Mouse (Mus musculus): ENCODE results near the gene Sync.

Sync gene

DNA sequence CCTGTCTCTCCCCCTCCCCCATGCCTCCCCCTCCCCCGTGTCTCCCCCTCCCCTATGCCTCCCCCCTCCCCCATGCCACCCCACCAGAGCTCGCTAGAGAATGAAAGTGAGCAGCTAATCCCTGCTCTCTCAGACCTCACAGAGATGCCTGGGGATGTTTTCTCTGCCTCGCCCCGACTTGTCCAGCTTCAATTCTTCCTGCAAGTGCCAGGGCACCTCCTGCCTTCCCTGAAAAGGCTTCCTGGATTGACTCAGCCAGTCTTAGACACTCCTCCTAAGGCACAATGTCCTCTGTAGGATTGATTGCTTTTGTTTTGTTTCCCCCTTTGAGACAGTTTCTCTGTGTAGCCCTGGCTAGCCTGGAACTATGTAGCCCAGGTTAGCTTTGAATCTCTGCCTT, 26.2 kb upstream of the Sync start, which contains the start of gene C77080:
TSS of gene C77080 (minus strand) at position 209 of the 400 bp plus-strand sequence.
- DNase-seq (ENCODE audit: low spot score): no peak

DNA sequence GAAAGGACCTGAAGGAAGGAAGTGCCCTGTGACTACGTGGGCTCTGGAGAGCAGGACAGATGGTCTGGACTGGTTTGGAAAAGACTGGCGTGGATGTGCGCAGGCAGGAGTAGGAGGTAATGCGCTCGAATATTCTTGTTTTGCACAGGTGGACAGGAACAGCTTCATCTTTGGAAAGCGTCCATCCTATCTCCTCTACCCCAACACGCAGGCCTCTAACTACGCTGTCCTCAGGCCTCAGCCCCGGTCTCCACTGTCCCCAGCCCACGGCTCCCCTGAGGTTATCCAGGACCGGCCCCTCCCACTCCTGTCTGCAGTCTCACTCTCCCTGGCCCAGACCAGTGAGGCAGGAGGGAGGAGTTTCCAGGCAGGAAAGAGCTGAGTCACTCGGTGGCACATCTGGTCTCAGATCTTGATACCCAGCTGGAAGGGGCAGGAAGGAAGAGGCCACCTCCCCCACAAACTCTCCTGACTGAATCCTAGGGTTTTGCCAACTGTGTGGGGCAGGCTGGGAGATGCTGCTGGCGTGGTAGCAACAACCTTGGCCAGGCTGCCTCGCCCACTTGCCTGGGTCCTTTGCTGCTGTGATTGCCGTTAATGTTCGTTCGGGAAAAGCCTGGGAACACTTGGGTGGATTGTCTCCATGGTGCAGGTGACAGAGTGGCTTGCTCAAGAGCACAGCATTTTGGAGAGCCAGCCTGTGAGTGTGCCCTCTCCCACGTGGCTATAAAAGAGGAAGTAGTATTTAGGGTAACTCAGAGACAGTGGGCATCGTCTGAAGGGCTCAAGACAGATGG, 24.0 kb upstream of the Sync start:
- DNase-seq (ENCODE audit: low spot score): peak; percentile 37

- no peak for DNase-seq (ENCODE audit: low spot score)
Measured at GRCm38 (mm10) chr4:129266191-129266590, 21.2 kb upstream of the Sync start.

GRCm38 (mm10) chr4:129266821-129267220, 20.6 kb upstream of the Sync start:
- no peak for DNase-seq (ENCODE audit: low spot score)

- no peak for DNase-seq (ENCODE audit: low spot score)
Measured at GRCm38 (mm10) chr4:129268698-129269097, 18.7 kb upstream of the Sync start.

- no peak for DNase-seq (ENCODE audit: low spot score)
Measured at GRCm38 (mm10) chr4:129271991-129272755, 15.2 kb upstream of the Sync start.

DNA sequence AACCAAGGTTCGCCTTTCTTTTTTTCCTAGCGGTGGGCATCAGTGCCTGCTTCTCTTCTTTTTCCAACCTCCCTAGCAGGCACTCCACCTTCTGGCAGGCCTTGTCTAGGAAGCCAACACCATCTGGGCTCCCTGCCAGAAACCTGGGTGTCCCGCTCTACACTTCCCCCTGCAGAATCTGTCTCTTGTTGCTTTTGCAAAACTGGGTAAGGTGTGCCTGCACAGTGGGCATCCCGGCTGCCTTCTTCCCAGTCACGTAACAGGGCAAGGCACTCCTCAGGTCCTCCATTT, 14.7 kb upstream of the Sync start:
- no peak for DNase-seq (ENCODE audit: low spot score)

DNA sequence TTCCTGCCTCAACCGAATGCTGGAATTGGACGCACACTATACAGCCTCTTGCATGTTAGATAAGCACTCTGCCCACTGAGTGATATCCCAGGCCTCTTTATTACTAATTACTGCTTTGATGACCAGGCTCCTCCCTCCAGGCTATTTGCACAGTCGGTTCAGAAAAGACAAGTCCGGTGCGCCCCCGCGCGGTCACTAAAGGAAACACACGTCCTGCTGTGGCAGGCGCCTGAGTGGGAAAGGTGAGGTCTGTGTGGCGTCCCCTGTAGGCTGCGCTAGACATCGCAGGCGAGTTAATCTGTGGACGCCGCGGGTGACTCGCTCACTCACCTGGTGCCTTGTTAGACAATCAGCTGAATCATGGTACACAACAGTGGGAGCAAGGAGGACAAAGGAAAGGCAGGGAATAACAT, 11.0 kb upstream of the Sync start:
- DNase-seq (ENCODE audit: low spot score): peak; percentile 89

DNA sequence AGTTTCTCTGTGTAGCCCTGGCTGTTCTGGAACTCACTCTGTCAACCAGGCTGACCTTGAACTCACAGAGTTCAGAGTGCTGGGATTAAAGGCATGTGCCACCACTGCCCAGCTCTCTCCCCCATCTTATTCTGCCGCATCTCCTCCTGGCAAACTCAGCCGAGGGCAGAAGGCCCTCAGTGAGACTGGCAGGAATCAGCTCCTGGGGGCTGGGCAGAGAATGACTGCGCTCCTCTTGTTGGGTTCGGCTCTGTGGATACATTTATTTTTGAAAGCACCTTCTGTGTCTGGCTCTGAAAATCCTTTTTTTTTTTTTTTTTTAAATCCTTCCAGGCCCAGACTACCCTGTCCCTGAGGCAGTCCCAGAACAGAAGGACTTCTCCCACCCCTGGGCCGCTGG, 4.6 kb upstream of the Sync start:
- no peak for DNase-seq (ENCODE audit: low spot score)

DNA sequence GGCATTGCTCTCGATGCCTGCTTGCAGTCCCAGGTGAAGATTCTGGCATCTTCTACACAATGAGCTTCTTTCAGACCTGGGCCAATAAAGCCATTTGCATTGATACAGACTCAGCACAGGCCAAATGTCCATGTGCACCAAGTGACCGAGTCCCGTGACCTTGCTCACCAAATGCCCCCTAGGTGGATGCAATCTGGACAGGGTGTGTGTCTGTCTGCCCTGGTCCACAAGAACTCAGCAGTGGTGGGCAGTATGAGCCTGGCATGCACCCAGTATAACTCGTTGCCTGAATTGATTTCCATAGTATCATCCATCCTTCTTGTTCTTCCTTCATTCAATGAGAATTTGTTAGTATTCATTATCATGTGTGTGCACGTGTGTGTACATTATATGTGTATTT, 4.2 kb upstream of the Sync start:
- DNase-seq (ENCODE audit: low spot score): no peak

DNA sequence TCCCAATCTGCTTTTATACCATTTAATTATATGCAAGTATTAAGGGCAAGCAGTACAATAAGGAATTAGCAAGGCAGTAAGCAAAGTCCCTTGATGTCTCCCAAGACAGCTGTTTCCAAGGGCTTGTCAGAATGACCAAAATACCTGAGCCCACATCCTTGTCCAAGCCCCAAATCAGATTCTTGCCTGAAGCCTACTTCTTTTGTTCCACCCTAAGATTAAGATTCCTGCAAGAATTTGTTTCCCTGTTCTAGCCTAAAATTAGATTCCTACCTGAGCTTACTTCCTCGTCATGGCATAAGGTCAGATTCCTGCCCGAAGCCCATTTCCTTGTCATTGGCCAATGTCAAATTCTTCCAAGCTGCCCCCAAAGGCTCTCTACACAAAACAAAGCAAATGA, 2.7 kb upstream of the Sync start:
- DNase-seq (ENCODE audit: low spot score): no peak

DNA sequence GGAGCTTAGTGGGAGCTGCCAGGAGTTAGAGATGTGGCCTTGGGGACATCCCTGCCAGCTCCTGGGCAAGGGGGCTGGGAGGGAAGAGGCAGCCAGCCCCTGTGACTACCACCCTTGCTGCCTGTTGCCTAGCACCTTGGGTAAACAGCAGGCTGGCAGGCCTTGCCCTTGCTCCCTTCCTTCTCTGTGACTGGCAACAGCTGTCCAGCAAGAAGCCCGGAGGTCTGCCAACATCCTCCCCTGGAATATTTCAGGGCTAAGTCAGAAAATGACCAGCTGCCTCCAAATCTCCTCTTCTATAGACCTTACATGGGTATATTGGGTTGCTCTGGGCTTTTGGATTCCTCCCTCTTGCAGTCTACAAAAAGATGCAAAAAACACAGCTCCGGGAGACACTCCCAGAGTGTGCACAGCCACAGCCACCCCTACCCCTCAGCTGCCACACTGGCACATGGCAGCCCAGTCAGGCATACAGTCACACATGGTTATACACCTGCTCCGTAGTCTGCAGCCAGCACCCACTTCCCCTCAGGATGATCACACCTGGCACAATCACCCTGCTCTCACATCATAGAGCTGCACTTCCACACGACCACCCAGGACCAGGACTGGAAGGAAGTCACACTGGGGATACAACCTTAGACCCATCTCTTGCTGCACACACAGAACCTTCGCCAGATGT, 1.3 kb upstream of the Sync start:
- no peak for DNase-seq (ENCODE audit: low spot score)

DNA sequence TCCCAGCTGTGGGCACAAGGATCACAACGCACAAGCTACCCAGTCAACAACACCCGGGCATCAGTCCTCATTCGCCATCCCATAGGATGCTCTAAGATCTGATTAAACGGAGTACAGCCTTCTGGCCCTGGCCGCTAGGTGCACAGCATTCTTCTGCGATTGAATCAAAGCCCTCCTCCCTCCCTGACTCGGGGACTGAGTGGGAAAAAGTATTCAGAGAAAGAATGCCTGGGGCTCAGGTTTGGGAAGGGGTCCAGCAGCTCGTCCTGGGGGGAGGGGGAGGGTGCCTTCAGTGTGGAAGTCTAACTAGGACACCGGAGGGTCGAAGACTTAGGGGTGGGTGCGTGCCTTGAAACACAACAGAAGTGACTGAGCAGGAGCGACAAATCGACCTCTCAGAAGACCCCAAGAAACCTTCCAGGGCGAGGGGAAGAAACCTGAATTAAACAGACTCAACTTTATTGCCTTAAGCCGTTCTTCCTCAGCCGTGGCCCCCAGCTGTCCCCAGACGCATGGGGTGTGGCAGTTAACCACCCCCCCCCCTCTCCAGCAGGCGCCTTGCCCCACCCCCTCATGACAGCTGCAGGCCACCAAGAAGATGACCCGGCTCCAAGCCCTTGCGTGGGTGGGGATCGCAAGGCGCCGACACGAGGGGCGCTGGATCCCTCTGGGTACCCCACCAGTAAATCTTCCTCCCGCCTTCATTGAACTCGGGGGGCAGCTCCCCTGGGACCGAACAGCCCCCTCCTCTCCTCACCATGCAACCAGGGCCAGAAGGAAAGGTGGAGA, 540 bp upstream of the Sync start:
- DNase-seq (ENCODE audit: low spot score): no peak

- no peak for DNase-seq (ENCODE audit: low spot score)
Measured at GRCm38 (mm10) chr4:129288067-129288466, 650 bp downstream of the Sync start.

GRCm38 (mm10) chr4:129289671-129290070, 2.3 kb downstream of the Sync start:
- no peak for DNase-seq (ENCODE audit: low spot score)

DNA sequence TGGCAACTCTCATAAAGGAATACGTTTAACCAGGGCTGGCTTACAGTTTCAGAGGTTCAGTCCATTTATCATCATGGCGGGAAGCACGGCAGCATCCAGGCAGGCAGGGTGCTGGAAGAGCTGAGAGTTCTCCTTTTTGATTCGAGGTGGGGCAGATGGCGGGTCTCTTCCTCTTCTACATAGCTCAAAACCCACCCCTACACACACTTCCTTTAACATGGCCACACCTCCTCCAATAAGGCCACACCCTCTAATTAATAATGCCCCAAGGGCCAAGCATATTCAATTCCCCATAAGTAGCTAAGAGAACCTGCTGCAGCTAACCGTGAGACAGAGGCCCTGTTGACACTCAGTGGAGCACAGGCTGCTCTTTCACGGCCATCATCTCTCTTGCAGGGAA, 5.4 kb downstream of the Sync start:
- no peak for DNase-seq (ENCODE audit: low spot score)

- DNase-seq (ENCODE audit: low spot score): no peak
Measured at GRCm38 (mm10) chr4:129293702-129294101, 6.3 kb downstream of the Sync start.

DNA sequence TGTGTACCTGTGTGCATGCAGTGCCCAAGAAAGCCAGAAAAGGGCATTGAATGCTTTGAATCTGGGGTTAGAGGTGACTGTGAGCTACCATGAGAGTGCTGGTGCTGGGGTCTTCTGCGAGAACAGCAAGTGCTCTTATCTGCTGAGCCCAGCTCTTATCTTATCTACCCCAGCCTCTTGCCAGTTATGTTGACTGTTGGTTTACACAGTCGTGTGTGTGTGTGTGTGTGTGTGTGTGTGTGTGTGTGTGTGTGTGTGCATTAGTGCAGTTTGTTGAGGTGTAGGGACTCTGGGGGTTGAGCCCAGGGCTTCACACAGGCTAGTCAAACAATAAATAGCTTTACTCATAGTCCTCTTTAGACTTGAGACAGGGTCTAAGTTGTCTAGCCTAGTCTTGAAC, 7.8 kb downstream of the Sync start:
- DNase-seq (ENCODE audit: low spot score): no peak

GRCm38 (mm10) chr4:129296066-129296465, 8.6 kb downstream of the Sync start:
- no peak for DNase-seq (ENCODE audit: low spot score)

DNA sequence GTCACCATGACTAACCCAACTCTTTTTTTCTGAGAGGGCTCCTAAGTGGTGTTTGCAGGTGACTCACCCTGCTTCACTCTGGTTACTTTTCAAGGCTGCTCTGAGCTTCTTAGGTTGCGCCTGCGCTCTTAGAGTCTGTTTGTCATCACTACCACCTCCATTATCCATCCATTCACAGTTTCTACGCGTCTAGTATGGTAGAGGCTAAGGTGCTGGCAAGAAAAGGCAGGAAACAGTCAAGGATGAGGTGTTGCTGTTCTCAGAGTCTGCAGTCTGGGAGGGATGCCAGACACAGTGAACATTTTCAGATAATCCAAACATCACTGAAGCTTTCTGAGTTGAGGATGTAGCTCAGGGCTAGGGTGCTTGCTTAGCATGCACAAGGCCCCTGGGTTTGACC, 10.3 kb downstream of the Sync start:
- DNase-seq (ENCODE audit: low spot score): no peak

DNA sequence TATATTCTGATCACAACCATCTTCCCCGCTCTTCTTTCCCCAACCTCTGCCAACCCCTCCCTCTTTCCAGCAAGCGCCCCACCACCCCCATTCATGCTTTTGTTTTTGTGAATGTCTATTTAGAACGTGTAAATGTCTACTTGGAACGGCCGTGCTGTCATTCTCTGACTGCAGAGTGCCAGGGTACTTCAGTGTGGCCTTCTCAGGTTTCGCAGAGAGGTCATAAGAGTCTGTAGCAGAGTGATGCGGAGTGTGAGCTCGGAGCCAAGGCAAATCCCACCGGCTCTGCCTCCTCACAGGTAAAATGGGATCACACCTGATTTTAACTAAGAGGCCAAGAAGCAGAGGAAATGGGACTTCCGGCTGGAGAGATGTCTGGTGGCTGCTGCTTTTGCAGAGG, 11.7 kb downstream of the Sync start:
- no peak for DNase-seq (ENCODE audit: low spot score)

DNA sequence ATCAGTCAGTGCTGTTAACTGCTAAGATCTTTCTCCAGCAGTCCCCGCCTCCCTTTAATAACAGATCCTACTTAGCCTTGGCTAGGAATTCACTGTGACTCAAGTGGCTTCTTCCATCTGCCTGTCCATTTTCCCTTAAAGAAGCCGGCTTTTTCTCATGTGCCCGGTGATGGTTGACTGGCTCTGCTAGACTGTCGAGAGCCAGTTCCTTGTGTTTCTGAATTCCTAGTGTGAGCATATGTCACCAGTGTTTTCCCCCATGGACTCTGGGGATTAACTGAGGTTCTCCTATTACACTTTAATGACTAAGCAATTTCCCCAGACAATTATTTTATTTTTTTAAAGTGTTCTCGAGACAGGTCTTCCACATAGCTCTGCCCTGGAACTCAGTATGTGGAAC, 16.0 kb downstream of the Sync start:
- DNase-seq (ENCODE audit: low spot score): no peak
